In the genomic region with DNA sequence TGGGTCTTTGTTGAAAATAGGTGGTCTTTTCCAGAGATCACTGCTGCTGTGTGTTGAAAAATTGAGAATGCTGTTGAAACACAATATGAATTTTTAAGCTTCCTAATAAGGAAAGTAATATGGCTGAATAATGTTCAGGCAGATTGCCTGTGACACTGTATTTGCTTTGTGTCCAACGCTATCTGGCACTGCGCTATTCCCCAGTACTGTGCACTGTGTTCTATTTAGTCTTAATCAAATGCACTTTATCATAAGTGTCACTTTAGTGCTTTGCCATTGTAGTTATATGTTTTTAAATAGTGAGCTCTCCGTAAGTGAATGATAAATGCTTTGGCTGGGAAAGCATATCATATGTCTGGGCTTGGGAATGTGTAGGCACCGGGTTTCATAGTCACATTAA, we compare ENCODE assay signal across 24 mouse cellular contexts.
"Had no signal": no experiment of that assay in that cellular context is flagged by ENCODE, and none has a peak within 500 bp of the region (broad histone marks: within the 10 kb centered on the region; RNA-seq: fewer than 3 reads in every experiment).

No protein-coding gene starts in this region.

- H3K36me3 ChIP-seq: heart, embryonic 13.5 days; heart, embryonic 15.5 days; hindbrain, embryonic 13.5 days; hindbrain, embryonic 15.5 days; intestine, embryonic 15.5 days; kidney, embryonic 15.5 days; limb, embryonic 13.5 days; limb, embryonic 15.5 days had no signal

- H3K4me1 ChIP-seq: hindbrain, embryonic 13.5 days; hindbrain, embryonic 15.5 days; intestine, embryonic 15.5 days; kidney, embryonic 15.5 days; limb, embryonic 15.5 days had no signal

- DNase-seq: gastrocnemius, postnatal 14 days; gastrocnemius, postnatal 36 days; heart, adult 11 months; heart, adult 2 months; heart, postnatal 14 days; heart, postnatal 36 days; kidney, adult 18-20 months; kidney, adult 8-10 months; kidney, postnatal 14 days; kidney, postnatal 36 days; layer of hippocampus, adult 9-11 months; left cerebral cortex, postnatal 4 days had no signal

- H3K9me3 ChIP-seq: heart, embryonic 13.5 days; heart, embryonic 15.5 days; hindbrain, embryonic 13.5 days; hindbrain, embryonic 15.5 days; intestine, embryonic 15.5 days; kidney, embryonic 15.5 days; limb, embryonic 13.5 days; limb, embryonic 15.5 days had no signal

- H3K4me2 ChIP-seq: heart, embryonic 11.5 days; heart, embryonic 13.5 days; heart, embryonic 15.5 days; hindbrain, embryonic 13.5 days; hindbrain, embryonic 15.5 days; intestine, embryonic 15.5 days; kidney, embryonic 15.5 days; limb, embryonic 13.5 days; limb, embryonic 15.5 days had no signal

- ATAC-seq: hindbrain, postnatal 0 days; intestine, embryonic 15.5 days; intestine, postnatal 0 days had no signal

- H3K27ac ChIP-seq: heart, adult 2 months; heart, embryonic 13.5 days; heart, embryonic 15.5 days; hindbrain, embryonic 13.5 days; hindbrain, embryonic 15.5 days; hindbrain, postnatal 0 days; intestine, embryonic 15.5 days; kidney, embryonic 15.5 days; kidney, postnatal 0 days; limb, embryonic 13.5 days had no signal

- H3K9ac ChIP-seq: heart, embryonic 13.5 days; heart, embryonic 15.5 days; hindbrain, embryonic 13.5 days; hindbrain, embryonic 15.5 days; intestine, embryonic 15.5 days; kidney, embryonic 15.5 days; limb, embryonic 13.5 days; limb, embryonic 15.5 days had no signal

- H3K4me3 ChIP-seq: heart, adult 2 months; heart, embryonic 13.5 days; heart, embryonic 15.5 days; hindbrain, embryonic 13.5 days; hindbrain, embryonic 15.5 days; intestine, embryonic 15.5 days; kidney, embryonic 15.5 days; limb, embryonic 13.5 days; limb, embryonic 15.5 days had no signal

- H3K27me3 ChIP-seq: heart, embryonic 13.5 days; heart, embryonic 15.5 days; hindbrain, embryonic 13.5 days; hindbrain, embryonic 15.5 days; intestine, embryonic 15.5 days; kidney, embryonic 15.5 days; limb, embryonic 13.5 days; limb, embryonic 15.5 days had no signal
